Mouse (Mus musculus): ENCODE measurements around the gene Zfand3.

The Zfand3 gene

DNA sequence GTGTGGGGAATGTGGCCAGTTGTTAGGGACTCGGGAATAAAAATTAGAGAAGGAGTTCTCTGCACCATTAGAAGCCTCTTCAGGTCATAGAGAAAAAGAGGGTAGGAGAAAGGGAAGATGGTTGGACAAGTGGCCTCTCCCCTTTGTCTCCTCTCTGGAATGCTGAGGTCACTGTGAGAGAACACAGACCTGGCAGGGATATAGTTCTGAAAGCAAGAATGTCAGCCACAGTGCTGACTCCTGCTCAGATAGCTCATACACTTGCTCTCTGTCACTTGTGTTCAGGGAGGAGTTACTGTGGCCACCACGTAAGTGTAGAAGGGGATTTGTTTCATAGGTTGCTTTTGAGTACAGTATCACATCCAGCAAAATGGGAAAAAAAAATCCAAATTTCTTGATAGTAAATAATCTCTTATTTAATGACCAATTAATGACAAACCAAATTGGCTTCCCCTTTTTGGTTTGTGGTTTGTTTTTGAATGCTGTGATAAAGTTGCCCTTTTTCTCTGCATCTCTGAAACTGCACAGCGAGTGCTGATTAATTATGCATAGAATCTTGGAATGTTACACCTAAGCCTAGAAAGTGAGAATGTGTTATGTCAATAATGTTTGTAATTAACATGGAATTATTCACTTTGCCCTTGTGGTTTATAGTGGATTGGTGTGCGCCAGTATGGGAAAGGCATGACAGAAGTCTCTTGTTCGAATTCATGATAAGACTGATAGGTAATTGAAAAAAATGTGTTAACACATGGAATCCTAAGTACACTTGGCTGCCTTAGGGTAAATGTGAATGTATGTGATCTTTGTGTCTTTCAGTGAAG, 47.2 kb downstream of the Zfand3 start:
- in situ Hi-C loops (cut with MboI): no loop called here

DNA sequence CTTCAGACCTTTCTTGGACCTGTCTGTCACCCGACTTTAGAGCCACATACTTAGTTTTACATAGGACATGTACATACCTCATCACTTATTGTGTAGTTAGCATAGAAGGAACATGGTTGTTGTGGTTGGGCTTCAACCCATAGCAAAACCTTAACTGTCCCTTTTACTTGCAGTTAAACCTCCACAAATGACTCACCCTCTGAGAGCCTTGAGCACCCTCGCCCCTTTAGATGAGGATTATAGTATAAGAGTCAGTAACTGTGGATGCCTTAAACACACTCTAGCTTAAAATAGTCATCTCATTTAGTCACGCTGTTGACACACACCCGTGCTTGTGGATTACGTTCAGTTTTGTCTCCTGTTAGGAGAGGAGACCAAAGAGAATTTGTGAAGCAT, 47.8 kb downstream of the Zfand3 start:
- in situ Hi-C loops (cut with MboI): no loop called here

DNA sequence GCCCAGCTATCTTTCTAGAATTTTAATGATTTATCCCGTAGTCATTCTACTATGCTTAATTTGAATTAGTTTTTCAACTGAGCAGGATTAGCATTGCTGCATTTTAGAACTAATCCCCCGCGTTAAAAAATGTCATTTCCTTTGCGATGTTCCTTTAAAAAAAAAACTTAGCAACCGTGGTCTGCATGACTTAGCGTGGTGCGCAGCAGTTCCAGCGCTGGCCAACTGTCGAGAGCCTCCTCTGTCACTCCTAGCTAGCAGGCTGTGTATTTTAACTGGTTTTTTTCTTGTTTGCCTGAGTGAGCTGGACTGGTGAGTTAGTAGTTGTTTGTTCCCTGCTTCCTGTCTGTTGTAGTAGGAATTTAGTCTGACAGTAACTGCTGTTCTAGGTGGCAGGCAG, 48.9 kb downstream of the Zfand3 start:
- in situ Hi-C loops (cut with MboI): no loop called here

DNA sequence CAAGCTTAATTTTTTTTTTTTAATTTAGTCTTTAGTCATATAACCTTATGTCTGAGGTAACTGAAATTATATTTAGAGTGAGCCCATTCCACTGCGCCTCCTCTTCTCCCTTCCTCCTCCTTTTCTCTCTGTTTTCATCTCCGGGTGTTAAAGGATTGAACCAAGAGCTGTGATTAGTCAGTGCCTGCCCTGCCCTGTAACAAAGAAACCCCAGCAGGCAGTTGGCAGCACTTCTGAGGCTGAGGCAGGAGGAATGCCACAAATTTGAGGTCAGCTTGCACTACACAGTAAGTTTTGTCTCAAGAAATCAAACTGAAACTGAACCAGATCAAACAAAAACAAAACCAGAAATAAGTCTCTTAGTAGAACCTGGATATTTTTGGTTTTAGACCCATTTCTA, 49.3 kb downstream of the Zfand3 start:
- in situ Hi-C loops (cut with MboI): no loop called here

DNA sequence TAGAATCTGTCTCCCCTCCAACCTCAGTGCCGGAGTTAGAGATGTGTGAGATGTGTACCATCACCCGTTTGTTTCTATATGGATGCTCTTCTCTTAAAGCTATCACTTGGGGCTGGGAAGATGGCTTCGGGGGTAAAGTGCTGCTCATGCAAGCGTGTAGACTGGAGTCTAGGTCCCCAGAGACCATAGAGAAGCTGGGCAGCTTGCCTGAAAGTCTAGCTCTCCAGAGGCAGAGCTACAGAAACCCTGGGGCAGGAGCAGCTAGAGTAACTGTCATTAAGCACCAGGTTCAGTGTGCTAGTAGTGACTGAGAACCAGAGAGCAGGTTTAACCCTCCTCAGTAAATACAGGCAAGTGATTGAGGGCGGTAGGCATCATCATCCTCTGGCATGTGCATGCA, 51.7 kb downstream of the Zfand3 start:
- in situ Hi-C loops (cut with MboI): no loop called here

DNA sequence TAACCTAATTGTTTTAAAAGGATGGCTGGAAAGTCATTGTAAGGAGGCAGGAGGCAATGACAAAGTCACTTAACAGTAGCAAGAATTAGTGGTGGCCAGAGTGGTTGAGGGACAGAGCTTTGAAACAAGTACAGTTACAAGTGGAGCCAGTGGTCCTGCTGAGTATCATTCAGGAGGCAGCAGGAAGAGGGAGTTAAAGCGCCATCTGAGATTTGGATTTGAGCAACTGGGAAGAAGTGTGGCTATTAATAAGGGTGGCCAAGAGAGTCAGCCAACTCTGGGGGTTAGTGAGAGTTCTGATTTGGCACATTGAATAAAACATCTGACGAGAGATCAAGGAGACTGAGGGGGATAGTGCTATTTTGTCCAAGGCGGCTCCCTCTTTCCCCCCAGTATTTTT, 54.1 kb downstream of the Zfand3 start:
- in situ Hi-C loops (cut with MboI): no loop called here

DNA sequence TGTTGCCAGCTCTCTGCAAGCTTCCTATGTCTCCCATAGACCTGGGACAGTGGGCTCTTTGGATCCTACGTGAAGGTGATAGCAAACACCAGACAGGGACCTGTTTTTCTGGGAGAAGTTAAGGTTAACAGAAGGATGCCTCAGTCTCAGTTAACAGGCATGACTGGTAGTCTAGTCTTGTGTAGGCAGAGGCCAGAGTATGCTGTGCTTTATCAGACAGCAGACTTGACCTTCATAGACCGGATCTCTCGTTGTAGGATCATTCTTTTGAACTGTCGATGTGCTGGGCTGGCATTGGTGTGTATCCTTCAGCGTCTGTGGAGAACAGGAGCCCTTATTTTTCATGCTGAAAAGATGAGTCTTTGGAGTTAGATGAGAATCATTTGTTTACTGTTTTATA, 54.5 kb downstream of the Zfand3 start:
- in situ Hi-C loops (cut with MboI): no loop called here

DNA sequence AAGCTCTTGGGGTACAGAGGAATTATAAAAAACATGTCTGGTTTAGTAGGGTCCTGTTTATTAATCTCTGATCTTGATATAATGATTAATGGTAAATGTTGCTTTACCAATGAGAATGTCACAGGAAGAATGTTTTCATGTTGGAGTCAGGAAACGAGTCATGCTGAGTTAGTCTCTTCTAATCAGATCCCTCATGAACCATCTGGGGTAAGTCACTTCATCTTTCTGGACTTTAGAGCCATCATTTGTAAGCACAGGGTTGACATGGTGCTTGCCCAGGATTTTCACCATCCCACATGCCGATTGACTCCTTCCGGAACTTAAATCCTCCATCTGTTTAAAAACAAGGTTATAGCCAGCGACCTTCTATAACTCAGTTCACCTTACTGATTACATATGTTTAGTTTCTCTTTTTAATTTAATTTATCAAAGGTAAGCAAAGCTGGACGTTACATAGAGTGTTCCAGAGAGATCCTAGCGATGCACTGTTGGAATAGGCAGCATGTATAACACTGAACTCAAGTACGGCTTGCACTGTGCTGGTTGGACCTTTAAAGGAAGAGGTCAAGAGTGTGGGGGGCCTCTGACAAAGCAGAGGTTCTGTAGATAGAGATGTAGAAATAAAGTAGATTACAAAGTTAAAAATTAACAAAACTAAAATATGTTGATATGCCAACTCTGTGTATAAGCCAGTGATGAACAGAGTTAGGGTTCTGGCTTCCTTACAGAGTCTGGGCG, 56.7 kb downstream of the Zfand3 start:
- in situ Hi-C loops (cut with MboI): no loop called here

DNA sequence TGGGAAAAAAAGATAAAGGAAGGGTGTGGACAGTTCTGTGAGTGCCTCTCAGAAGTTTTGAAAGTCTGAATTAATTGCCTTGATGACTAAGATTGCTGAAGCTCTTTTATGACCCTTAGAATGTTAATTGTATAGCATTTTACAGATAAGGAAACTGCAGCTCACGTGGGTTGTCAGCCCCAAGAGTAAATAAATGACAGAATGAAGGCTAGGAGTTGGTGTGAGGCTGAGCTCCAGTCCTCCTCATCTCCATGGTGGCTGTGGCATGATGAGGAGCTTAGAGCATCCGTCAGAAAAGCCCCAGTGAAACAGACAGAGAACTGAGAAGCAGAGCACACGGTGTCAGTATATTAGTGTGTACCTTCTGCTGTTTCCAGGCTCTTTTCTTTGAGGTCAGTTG, 59.3 kb downstream of the Zfand3 start:
- in situ Hi-C loops (cut with MboI): no loop called here

DNA sequence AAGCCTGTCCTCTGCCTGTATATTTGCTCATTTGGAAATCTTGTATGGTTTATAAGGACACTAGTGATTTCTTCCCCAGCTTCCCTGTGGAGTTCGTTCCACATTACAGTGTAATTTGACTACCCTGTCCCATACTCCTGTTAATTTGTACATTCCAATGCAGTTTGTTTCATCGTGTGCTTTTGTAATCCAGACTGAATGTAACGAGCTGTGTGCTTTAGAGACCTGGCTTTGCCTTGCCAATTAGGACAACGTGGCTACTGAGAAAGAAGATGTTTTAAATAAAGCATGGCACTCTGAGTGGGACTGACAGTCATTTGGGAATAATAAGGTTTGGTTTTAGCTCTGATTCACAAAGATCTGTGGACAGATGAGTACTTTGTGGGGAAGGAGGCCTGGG, 60.2 kb downstream of the Zfand3 start:
- in situ Hi-C loops (cut with MboI): no loop called here

DNA sequence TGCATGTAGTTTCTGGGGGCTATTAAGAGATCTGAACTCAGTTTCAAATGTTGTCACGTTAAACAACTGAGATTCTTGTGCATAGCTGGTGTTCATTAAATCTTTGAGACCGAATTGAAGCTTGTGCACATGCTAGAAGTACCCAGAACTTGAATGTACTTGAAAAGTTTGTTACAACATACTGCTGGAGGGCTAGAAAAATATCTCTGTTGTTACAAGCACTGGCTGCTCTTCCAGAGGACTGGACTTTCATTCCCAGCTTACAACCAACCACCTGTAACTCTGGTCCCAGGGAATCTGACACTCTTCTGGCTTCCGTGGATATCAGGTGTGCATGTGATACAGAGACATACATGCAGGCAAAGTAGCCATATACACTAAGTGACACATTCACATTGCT, 65.2 kb downstream of the Zfand3 start:
- in situ Hi-C loops (cut with MboI): no loop called here

DNA sequence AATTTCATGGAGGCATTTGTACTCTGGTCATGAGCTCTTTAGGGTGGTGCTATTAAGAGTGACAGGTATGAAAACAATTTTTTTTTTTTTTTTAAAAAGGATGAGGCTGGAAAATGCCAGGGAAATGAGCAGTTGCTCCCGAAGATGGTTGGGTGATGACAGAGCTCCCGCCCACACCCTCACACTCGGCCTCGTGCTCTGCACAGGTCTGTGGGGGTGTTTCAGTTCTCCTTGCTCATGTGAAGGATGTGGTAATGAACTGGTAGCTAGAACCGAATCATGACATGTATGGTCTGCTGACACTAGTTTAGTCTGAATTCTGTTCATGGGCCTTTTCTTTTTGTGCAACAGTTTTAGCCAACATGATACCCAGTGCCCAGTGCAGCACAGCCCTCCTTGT, 66.1 kb downstream of the Zfand3 start:
- in situ Hi-C loops (cut with MboI): no loop called here

DNA sequence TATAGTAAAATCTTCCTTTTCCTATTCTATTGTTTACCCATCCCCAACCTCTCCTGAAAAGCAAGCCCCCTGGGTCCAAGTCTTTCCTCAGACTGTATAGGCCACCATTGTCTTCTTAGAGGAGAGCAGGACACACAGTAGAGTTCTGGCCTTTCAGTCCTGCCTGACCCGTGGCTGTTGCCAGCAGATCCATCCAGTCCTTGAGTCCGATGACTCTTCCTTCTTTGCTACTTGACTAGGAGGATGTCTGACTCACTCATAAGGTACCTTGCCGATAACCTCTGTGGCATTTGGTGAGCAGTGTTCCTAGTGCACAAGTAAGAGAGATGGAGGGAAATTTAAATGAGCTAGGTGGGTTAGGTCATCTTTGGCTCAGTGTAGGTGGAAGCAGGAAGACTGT, 68.1 kb downstream of the Zfand3 start:
- in situ Hi-C loops (cut with MboI): no loop called here

DNA sequence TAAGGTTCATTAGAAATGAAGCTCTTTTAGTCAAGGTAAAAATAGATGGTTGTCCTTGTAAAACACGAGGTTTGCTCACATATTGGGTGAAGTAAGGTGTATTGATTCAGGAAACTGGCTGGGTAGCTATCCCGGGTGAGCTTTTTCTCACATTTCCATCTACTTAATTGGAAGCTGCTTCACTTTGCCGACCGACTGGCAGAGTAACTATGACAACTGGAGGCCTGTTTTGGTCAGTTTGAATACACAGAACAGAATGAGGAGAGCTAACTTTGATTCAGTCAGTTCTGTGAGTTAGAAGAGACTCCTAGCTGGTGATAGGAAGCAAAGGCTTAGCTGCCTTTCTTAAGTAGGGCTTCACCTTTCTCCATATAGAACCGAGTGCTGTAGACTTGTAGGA, 71.4 kb downstream of the Zfand3 start:
- in situ Hi-C loops (cut with MboI): no loop called here

DNA sequence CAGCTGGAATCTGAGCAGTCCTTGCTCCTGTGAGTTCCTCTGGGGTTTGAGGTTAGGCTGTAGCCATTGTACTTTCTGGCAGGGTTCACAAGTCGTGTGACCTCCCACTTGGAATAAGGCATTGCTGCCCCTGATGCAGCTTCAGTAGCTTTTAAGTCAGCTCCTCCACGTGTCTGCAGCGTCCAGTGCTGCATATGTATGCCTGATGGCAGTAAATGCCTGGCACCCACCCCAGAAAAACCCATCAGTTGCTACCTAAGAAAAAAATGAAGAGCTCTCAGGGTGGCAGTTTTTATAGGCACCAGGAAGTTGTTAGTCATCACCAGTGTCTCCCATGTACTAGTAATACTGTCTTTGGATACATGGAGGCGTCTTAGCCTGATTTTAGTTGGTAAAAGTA, 79.5 kb downstream of the Zfand3 start:
- in situ Hi-C loops (cut with MboI): no loop called here

DNA sequence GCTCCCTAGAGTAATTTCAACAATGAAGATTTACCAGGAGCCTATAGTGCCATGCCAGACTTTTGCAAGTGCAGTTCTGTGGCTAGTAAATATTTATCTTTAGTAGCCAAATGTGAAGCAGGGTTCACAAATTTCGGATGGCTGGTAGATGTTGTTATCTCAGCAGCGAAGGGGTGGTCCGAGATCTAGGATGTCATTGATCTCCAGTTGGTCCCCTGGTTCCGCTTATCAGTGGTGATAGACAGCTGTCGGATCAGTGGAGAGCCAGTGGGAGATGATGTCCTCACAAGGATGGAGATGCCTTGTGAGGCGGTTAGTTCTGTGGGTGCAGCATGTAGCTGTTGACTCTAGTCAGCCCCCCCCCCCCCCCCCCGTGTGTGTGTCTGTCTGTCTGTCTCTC, 82.2 kb downstream of the Zfand3 start:
- in situ Hi-C loops (cut with MboI): no loop called here

DNA sequence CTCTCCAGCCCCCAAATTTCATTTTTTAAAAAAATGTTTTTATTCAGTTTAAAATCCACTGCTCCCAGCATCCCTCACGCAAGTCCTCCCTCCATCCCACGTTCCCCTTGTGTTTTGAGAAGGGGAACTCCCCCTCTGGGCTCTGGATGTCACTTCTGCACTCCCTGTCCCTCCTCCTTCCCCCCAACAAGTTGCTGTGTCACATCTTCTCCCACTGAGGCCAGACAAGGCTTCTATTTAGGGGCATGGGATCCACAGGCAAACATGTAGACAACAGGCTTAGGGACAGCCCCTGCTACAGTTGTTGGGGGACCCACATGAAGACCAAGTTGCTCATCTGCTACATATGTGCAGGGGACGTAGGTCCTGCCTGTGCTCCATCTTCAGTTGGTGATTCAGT, 83.9 kb downstream of the Zfand3 start:
- in situ Hi-C loops (cut with MboI): no loop called here

DNA sequence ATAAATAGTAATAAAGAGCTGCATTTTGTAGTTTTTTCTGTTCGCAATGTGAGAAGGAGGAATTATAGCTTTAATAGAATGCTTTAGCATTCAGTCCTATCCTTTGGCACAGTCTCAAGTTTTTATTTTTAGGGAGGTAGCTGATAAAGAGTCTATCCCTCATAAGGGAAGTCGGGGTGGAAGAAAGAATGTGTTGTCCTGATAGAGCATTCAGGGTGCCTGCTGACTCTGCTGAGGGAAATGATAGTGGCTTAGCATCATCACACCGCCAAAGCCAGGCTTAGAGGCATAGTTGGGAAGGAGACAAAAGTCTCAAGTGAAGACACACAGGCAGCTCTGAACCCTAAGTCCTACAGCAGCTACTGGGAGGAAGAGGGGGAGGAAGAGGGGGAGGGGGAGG, 85.9 kb downstream of the Zfand3 start:
- in situ Hi-C loops (cut with MboI): no loop called here

DNA sequence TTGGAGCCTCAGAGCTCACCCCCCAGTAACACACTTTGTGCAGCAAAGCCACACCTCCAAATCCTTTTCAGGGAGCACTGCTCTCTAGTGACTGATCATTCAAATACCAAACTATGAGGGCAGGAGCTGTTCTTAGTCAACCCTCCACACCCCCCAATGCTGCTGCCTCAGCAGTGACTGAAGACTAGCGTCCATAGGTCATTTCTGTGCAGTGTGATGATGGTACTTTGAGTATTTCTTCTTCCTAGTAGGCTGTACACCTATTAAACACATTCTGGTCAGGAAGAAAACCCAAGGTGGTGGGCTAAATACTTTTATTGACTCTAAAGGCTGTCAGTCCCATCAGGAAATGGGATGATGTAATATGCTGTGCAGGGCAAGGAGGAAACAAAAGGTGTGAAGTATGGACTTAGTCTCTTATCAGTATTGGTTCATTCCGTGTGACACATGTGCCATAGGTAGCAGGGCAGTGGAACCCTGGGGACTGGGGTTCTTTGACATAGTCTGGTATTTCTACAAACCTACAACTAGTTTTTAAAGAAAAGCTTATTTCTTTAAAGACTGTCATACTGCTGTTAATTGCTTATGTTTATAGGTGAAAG, 88.7 kb downstream of the Zfand3 start:
- in situ Hi-C loops (cut with MboI): no loop called here

DNA sequence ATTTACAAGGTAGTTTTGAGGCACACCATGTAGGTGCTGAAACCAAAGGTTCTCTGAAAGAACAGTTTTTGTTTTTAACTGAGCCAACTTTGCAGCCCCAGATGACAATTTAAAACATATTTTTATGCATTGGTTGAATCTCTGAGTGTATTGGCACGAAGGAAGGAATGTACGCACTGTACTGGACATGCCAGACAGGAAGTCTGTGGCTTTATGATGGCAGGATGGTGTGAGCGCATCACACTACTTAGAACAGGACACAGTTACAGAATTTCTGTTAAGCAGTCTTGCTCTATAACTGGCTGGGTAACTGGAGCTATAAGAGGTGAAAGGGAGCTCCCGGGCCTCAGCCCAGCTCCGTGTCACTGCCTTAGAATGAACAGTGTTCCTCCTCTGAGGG, 92.6 kb downstream of the Zfand3 start:
- in situ Hi-C loops (cut with MboI): no loop called here

DNA sequence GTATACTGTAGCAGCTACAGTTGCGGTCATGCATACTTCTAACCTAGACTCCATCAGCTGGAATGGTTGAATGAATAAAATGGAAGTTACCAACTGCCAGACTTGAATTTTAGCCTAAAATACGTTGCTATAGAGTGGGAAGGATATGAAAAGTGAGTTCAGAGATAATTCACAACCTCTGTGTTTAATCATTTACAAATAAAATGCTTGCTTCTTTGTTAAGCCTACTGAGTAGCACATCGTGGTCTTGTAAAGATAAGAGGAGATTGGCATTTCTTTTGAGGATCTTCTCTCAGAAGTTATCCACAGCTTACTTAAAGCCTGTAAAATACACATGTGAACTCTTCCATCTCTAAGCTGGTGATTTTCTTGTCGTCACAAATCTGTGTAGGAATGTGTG, 93.1 kb downstream of the Zfand3 start:
- in situ Hi-C loops (cut with MboI): no loop called here

DNA sequence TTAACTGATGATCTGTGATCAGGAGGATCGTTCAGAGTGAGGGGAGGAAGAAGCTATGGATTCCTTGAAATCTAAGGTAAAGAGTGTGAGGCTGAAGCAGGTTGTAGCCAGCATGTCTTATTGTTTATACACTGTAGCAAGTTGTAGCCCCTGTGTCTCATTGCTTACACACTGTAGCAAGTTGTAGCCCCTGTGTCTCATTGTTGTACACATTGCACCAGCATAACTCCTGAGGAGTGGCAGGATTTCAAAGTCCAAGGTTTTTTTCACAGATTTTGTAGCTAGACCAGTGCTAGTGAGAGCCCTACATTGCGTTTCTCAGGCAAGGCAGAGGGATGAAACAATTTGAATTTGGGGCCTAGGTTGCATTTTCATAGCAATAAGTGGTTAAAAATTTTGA, 95.1 kb downstream of the Zfand3 start:
- in situ Hi-C loops (cut with MboI): no loop called here

DNA sequence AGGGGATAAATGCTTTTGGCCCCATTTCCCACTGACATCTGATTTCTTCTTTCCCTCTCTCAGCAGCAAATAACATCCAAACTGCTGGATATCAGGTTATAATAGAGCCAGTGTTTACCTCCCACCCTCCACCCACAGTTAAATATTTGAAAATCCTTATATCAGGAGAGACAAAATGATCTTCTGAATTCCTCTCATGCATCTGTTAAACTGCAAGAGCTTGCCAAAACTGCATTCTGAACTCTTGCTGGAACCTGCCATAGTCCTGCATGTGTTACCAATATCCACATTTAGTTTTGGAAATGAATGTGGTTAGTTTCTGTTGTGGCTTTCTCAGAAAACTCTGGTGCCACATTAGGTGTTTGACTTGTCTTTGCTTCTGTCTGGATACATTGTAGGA, 97.3 kb downstream of the Zfand3 start:
- in situ Hi-C loops (cut with MboI): no loop called here

Measured in mature B cell (primary cell).